Mouse (Mus musculus): ENCODE measurements around the gene Taf3. TPM values are rescaled to one million over a fixed set of nuclear protein-coding genes. Genes with fewer than 3 reads are reported as not detected.

Gene Taf3
- total RNA-seq, 2 experiments from 2014 or later: 9.4 to 10.8 TPM

DNA sequence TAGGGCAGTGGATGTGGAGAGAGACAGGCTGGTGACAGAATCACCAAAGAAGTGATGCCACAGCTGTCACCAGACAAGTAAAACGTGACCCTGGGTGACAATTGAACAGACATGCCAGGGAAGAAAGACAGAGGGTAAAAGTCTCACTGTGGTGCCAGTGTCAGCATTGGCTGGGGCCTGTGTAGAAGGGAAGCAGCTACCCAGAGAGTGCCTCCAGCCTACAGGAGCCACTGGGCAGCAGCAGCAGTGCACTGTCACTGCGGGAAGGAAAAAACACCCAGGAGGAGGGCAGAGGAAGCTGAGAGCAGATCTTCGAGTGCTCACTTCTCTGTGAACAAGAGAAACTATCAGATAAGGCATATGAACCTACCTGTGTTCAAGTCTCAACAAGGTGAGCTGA is 86.7 kb downstream of the Taf3 start:
- no peak for DNase-seq (ENCODE audit: low spot score)

DNA sequence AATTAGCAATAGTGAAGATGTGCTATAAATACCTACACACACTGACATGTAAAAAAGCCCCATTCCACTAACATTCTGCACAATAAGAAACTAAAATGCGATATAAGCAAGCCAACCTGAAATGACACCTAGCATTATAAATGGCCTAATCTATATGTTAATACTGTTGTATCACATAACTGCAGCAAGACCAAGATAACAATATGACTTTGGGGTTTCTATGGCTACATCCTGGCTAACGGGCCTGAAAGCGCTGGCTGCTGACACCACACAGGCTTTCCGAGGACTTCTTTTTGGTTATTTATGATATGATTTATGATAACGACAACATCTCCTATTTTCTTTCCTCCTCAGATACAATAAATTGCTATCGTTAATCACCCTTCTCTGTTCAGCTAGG is 90.4 kb downstream of the Taf3 start:
- DNase-seq (ENCODE audit: low spot score): no peak

DNA sequence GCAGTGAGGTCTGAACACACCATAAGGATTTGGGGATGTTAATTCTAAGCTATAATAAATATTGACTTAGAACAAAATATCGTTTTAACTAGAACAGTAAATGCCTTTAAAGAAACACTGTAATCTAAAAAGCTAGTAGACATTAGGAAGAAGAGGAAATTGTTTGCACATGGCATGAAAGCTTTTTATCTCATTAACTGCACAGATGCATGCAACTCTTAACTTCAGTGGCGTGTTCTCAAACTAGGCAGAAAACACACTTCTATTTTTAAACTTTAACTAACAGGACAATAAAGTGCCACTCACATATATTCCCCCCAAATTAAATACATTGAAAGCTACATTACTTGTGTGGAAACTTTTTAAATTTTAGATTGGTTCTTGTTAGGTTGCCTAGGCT is 91.8 kb downstream of the Taf3 start:
- no peak for DNase-seq (ENCODE audit: low spot score)

DNA sequence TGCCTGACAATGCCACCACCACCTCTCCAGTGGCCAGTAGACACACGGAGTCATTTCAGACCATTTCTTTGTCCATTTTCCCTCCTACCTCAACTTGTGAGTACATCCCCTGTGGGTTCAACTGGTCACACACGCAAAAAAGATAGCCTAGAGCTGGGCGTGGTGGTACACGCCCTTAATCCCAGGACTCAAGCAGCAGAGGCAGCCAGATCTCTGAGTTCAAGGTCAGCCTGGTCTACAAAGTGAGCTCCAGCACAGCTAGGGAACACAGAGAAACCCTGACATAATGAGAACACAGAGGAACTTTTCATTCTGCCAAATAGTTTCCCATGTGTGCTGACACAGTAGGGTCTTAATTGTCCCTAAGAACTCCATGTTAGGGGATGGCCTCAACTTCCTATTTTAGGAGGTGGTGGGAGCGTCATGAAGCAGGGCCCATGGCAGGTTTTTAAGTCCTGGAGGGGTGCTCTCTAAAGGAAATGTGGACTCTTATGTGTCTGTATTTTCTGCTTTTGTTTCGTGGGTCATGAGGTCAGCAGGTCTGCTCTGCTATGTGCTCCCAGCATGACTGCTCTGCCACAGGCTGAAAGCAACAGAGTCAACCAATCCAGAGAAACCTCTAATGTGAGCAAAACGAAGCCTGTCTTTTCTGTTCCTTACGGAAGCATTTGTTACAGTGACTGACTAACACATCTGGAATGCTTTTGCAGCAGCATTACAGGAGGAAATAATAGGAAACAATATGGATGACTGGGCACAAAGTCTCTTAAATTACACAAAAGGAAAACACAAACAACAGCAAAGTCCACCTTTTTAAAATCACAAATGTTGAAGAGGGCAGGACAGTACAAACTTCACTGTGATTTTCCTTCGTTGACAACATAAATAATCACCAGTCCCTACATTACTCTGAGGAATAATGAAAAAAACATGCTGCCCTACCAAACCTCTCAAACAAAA is 92.5 kb downstream of the Taf3 start:
- DNase-seq (ENCODE audit: low spot score): no peak

DNA sequence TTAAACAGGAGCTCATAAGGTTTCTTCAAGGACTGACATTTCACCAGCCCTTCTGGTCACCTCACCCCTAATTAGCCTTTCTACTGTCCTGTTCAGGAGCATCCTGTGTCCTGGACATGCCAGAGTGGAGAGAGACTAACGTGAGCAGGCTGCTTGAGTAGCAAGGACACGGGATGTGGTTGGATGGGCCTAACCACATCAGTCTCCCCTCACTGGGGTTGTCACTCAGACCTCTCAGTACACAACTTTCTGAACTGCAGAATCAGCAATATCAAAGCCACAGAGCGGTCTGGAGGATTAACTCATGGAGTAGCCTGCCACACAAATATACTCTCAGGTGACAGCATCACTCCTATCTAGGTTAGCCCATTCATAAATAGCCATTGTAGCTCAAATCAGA is 101.7 kb downstream of the Taf3 start:
- no peak for DNase-seq (ENCODE audit: low spot score)

DNA sequence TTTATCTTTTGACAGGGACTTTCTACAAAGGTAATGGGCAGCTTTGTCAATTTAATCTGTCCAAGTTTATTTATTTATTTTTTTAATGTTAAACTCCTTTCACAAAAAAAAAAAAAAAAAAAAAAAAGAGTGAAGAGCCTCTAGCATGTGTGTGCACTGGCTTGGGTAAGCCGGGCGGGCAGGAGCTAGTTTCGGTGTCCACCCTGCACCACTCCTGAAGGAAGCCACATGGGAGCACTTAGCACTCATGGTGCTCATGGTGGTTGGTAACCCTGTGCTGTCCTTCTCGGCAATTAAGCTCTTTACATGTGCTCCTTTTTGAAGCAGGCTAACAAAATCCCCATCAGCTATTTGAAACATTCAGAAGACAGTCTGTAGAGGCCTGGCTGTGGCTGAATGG is 102.8 kb downstream of the Taf3 start:
- no peak for DNase-seq (ENCODE audit: low spot score)

DNA sequence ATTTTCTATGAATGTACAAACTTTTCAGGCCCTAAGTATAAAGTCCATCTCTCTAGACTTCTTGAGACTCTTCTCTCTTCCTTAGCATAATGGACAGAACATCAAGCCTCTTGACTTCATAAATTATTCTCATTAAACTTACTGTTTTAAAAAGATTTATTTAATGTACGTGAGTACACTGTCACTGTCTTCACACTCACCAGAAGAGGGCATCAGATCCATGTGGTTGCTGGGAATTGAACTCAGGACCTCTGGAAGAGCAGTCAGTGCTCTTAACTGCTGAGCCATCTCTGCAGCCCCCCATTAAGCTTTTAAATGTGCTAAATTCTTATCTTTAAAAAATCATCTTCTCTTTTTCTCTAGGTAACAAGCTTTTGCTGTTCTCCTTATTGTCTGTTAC is 105.4 kb downstream of the Taf3 start:
- DNase-seq (ENCODE audit: low spot score): no peak

DNA sequence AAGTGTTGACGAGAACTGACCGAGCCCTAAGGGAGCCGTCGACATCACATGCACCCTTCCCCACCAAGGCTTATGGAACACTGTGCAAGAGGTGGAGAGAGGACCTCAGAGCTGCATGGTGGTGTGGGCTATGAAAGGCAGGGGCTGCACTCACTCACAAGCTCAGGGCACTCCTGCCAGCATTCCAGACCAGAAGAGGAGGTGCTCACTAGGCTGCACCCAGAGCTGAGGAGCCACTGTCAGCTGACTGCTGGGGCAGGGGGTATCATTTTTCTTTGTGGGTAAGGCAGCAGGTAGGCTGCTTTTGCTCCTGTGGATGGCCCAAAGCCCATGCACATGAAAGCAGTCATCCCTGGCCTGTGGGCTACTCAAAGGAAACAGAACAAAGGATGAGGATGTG is 109.1 kb downstream of the Taf3 start:
- DNase-seq (ENCODE audit: low spot score): no peak

DNA sequence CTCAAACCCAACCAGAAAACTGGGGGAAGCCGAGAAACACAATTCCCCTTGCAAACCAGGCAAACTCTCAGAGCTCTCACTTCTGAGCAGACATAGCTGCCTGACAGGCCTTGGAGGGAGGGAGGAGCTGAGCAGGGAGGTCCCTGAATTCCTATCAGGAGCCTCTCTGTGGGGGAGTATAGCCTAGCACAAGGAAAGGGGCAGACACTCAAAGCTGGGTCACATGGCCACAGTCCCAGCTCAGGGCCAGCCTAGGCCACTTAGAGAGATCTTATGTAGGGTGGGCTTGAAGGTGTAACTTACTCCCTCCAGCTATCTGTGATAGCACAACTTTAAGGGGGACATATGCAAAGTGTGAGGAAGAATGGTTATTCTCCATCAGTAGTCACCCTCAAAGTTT is 112.4 kb downstream of the Taf3 start:
- no peak for DNase-seq (ENCODE audit: low spot score)

DNA sequence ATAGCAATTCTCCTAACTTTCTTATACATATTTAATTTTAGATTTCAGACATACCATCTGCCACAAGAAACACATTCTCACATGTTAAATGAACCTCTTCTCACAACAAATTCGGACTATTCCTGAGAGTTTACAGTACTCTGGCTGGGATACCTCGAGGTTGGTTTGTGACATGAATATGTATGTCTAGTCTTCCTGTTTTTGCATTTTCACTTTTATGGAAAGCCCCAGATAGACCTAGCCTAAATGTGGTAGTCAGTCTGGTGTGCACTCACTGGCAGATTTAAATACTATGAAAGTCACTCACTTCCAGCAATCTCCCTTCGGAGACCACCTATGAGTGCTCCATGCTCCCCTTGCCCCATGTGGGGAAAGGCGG is 121.5 kb downstream of the Taf3 start:
- DNase-seq (ENCODE audit: low spot score): no peak

DNA sequence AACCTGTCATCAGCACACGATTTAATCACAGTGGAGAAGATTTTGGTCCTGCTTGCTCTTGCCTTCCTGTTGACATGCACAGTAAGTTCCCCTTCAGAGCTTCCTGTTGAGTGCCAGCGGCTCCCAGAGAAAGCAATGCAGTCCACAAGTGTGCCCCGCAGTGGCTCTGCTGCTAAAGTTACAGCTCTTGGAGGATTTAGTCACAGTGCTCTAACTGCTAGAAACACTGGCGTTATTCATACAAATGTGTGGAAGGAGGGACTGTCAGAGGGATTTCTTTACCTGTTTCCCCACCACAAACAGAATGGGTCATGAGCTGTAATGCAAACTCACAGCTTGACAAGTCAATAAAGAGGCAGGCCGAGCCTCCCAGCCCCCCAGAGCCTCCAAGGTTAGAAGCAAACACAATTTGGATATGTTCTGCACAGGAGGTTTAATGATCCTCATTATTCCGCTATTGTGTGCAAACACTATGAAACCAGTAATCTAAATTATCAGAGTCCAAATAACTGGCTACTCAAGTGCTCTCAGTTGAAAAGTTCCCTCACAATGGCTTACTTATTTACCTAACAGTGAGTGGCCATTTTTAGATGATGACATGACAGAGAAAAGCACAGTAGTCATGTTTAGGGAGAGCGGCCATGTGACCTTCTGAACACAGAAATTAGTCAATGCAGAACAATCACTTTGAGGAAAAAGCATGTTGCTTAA is 122.0 kb downstream of the Taf3 start:
- no peak for DNase-seq (ENCODE audit: low spot score)

DNA sequence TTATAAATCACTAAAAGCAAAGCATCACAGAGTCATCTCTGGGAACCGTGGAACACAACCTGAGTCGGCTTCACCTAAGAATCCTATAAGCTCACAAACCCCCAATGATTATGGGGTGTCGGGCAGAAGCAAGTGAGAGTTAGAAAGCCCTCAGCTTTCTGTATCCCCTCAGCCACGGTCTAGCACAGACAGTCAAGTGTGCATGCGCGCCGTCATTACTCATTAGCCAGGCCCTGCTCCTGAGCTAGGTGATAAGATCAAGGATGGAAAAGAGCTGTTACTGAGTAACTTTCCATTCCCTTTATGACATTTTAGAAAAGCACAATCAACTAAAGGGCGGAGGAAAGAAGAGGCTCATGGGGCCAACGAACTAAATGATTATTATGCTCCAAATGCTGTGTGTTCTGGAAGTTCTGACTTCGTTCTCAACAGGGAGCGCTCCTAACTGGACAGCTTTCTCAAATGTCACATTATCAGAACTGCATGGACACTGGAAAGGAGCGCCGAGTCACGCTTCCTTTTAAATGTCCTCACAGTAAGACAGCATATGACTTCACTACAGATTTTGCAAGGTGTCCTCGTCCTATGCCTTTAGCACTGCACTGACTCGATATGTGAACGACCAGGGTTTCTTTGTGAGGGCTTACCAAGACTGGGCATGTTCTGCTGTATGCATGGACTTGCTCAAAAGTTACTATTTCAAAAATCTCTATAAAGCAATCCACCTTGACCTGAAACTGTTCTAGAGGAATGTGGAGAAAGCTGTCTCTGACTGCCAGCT is 129.5 kb downstream of the Taf3 start:
- DNase-seq (ENCODE audit: low spot score): no peak

DNA sequence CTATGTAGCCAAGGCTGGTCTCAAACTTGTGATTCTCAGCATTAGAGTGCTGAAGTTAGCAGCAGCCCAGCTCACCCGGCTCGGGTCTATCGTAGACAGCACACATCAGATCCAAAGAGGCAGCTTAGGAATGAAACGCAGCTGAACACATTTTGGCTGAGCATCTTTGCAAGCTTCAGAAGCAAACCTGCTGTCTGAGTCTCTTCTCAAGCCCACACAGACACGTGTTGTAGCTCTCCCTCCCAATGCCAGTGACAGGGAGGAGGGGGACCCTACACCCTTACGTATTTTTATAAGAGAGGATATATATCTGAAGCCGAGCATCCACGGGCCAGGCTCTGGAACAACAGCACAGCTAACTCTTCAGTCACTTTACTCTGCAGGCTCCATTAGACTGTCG is 130.8 kb downstream of the Taf3 start:
- no peak for DNase-seq (ENCODE audit: low spot score)

DNA sequence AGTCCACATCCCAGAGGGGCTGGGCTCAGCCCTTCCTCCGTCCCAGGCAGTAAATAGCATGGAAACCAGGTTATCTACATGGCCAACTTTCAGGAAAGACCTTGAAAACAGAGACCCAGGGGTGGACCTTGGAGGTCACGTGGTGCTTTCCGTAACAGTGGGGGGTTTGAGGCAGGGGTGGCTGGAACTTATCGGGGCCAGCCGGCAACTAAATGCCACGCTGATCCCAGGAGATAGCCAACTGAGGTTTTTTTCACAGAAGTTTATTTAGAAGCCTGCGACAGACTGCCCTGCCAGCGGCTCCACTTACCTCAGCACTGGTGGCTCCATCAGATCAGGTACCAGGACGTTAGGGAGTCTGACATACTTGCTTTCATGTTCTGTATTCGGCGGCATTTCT is 142.4 kb downstream of the Taf3 start:
- DNase-seq (ENCODE audit: low spot score): no peak

DNA sequence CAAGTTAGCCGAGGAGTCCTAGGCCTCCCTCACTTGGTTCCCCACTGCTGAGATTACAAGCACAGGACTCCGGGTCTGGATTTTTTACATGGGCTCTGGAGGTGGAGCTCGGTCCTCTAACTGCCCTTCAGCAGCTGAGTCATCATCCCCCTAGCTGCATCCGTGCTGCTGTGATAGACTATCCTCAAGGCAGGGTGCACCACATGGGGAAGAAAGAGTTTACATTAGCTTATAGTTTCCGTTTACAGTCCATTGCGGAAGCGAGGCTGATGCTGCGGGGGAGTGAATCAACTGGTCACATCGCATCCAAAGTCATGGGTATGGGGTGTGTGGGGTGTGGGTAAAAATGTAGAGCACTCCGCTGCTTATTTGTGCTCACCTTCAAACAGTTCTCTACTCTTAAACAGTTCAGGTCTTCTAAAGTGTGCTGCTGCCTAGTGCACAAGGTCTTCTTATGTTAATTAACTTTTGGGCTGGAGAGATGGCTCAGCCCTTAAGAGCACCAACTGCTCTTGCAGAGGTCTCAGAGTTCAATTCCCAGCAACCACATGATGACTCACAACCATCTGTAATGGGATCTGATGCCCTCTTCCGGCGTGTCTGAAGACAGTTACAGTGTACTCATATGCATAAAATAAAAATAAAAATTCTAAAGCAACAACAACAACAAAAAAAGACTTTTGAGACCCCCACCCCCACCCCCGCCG is 144.4 kb downstream of the Taf3 start:
- no peak for DNase-seq (ENCODE audit: low spot score)

DNA sequence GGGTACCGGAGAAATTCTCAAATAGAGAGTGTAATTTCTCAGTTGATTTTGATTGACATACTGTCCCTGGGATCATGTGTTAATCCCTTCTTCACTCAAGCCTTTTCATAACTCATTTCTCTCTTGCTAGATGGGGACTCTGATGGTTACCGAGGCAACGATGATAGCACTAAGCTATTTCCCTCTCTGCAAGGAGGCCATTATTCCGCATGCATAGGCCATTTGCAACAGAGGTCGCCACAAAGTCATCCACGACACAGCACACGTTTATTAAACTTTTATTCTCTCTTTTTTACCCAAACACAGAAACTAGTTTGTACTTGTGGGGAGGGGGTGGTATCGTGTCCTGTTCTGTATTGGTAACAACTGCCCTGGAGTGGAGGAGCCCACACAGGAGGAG is 150.6 kb downstream of the Taf3 start:
- no peak for DNase-seq (ENCODE audit: low spot score)

DNA sequence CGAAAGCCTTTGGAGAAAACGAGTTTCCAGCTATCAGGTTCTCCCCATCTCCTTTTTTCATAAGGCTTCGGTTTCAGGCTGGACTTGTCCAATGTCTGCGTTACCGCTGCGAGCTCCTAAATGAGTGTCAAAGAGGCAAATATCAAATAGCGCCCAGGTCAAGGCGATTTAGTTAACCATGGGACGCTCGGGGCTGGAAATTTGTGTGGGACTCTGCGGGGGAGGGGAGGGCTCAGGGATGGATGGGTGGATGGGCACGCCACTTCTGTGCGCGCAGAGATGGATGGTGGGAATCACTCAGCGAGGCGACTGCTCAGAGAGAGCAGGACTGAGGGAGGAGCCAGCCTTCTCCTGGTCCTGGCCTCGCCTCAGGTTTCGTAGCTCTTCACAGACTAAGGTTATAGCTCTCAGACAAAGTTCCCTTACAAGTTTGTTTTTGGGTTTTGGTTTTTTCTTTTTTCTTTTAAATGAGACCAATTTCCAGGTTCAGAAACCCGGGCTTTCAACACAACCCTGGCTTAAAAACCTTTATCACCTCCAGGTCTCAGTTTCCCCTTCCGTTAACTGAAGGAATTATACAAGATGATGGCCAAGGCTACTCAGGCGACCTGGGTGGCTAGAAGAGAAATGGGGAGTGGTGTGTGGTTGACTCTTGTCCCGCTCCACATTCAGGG is 152.2 kb downstream of the Taf3 start:
- no peak for DNase-seq (ENCODE audit: low spot score)

DNA sequence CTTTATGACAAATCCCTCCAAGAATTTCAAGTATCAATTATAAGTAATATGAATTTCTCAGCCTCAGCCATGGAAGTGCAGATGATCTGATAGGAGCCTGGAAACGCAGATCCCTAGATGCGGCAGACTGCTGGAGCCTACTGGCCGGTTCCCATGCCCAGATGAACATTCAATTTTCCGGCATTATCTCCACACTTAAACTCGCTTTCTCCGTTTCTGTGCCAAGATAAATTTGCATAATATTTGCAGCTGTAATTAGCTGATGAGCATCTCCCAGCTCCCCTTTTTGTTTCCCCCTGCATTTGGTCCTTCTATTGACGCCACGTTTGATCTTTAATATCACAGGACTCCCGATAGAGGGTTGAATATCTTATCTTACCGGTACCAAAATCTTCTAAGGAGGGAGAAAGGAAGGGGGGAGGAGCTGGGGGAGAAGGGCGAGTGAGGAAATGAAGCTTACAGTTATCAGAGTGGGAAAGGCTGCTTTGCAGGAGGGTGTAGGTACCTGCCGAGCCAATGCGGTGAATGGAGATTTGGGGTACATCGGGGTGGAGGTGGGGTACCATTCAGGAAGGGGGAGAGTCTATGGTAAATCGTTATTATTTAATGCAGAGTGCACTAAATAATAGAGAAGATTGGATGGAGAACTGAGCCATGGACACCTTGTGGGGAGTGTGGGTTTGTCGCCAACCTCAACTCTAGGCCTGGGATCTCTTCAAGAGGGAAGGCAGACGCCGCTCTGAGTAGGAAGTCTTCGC is 153.4 kb downstream of the Taf3 start:
- no peak for DNase-seq (ENCODE audit: low spot score)

DNA sequence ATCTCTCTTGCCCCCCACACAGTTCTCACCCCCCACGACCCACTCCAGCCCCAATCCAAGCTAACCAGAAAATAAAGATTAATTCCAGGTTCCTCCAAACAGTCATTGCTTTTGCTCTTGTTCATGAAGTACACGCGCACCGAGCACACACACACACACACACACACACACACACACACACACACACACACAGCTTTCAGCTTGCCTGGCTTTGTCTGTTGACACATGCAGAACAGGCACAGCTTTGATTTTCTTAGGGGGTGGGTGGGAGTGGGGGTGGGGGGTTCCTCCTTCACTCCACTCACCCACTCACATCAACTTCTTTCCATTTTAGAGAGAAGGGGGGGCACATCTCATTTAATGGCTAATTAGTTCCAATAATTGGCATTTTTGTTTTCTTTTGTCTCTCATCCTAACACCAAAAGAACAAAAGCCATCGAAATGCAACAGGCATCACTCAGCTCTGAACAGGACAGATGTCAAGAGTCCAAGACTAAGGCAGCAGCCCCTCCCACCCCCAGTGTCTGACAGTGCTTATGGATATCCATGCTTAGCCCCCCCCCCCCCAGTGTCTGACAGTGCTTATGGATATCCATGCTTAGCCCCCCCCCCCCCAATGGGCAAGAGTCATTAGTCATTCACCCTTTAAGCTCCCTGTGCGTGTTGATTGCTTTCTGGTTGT is 155.0 kb downstream of the Taf3 start:
- no peak for DNase-seq (ENCODE audit: low spot score)

DNA sequence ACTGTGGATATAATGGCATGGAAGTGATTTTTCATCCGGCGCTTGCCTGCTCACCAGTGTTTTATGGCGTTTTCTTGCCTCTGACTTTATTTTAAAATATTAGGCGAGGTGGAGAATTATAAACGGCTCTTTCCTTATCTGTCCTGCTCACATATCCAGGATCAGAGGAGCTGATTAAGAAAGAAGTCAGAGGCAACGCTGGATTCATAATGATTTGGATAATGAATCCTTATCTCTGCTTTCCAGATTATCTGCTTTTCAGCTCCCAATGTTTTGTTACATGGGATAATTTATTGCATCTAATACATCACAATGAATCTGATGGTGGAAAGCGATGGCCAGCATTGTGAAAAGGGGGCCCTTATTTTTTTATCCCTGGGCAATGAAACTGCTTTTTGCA is 155.9 kb downstream of the Taf3 start:
- no peak for DNase-seq (ENCODE audit: low spot score)

Data from gastrocnemius, adult 18-20 months (tissue).